Mouse (Mus musculus) heart, embryonic 11.5 days (tissue): ENCODE measurements around the gene Phldb3. TPM values are rescaled to one million over a fixed set of nuclear protein-coding genes. Genes with fewer than 3 reads are reported as not detected.
"Not testable (repeated sequence)": the region's sequence is repeated elsewhere in the genome, so short reads cannot be mapped to it uniquely, and the experiment has no call there.

Experiments used
- ATAC-seq: fragments of 200-750 bp; cut with Nextera tagmentation; replicated peaks from 2 replicates; pipeline ENCODE4 v1.8.0; 2017; ENCODE audit warnings: moderate library complexity; ENCODE audit not compliant: insufficient number of reproducible peaks, low FRiP score, low TSS enrichment
- H3K27ac ChIP-seq: fragments of 300-500 bp; sonication (generic); 2 replicates; pipeline ENCODE4 v1.5.1; 2014; ENCODE audit warnings: mild to moderate bottlenecking, low read depth, low read length
- H3K27me3 ChIP-seq: fragments of 300-500 bp; sonication (generic); 2 replicates; pipeline ENCODE4 v1.6.1; 2014; ENCODE audit warnings: mild to moderate bottlenecking, low read length, mixed read lengths; ENCODE audit not compliant: control insufficient read depth, insufficient read depth
- H3K36me3 ChIP-seq: fragments of 300-500 bp; sonication (generic); 2 replicates; pipeline ENCODE4 v1.6.1; 2014; ENCODE audit warnings: mild to moderate bottlenecking, low read length, moderate library complexity, mixed read lengths; ENCODE audit not compliant: control insufficient read depth, insufficient read depth
- H3K4me1 ChIP-seq: fragments of 300-500 bp; sonication (generic); 2 replicates; pipeline ENCODE4 v1.6.1; 2014; ENCODE audit warnings: low read length; ENCODE audit not compliant: control insufficient read depth, insufficient read depth
- H3K4me2 ChIP-seq: fragments of 300-500 bp; sonication (generic); 2 replicates; pipeline ENCODE4 v1.6.1; 2014; ENCODE audit warnings: mild to moderate bottlenecking, moderate library complexity
- H3K4me3 ChIP-seq: fragments of 300-500 bp; sonication (generic); 2 replicates; pipeline ENCODE4 v1.5.1; 2014; ENCODE audit warnings: low read depth, low read length
- H3K9ac ChIP-seq: fragments of 300-500 bp; sonication (generic); 2 replicates; pipeline ENCODE4 v1.6.1; 2014; ENCODE audit warnings: mild to moderate bottlenecking, low read depth, low read length, moderate library complexity
- H3K9me3 ChIP-seq: fragments of 300-500 bp; sonication (generic); replicated peaks from 2 replicates; pipeline ENCODE4 v1.6.1; 2016; ENCODE audit warnings: low read length; ENCODE audit not compliant: control insufficient read depth
- WGBS: fragments of 180-500 bp; shearing (Covaris S2); extraction: QIAGEN DNeasy Blood & Tissue Kit; methylation state at CpG from one replicate; pipeline ENCODE4 v1.1.7; 2014; ENCODE audit not compliant: insufficient replicate concordance; 5-methylcytosine and 5-hydroxymethylcytosine counted together
- polyA plus RNA-seq: library from polyadenylated mRNA; unstranded; fragments of >200 nt; fragmentation: Nextera tagmentation; extraction: Ambion mirVana; gene quantifications from 2 replicates; pipeline ENCODE4 v1.2.1, GENCODE M21; 2014

Gene Phldb3
- polyA plus RNA-seq, 1 experiment from 2014 or later = 0.06 TPM

- H3K4me2 ChIP-seq = peak overlapping the region; percentile 37
- H3K9ac ChIP-seq = no peak overlapping the region
- H3K9me3 ChIP-seq = no peaks in the 10 kb centered on the region
- peak overlapping the region; percentile 21 for H3K4me3 ChIP-seq
- no peaks in the 10 kb centered on the region for H3K36me3 ChIP-seq
- no peak for ATAC-seq
- H3K27me3 ChIP-seq = peaks cover 48% of the 10 kb centered on the region
- H3K4me1 ChIP-seq = peaks cover 15% of the 10 kb centered on the region; the same call in 1 of the 2 replicates
- WGBS = 5% methylated on average over 27 of the region's 27 CpGs
- H3K27ac ChIP-seq = no peak overlapping the region
These were observed 1.8 kb downstream of the Phldb3 start for GRCm38 (mm10) chr7:24612308-24612910.

DNA sequence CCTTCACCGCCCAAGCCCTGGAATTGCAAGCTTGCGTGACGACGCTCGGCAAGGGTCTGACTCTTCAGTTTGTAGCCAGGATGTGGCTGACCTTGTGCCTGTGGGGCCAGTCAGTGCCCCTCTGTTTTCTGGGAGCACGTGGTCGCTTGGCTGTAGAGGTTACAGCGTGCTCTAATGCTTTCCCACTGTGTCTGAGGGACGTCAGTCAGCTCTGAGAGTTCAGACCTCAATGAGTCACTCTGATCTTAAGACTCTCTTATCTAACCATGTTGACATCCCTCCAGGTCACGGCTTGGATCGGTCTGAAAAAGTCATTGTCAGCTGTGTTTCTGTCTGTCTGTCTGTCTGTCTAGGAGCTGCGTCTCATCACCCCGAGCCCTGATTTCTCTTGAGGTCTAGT is 4.3 kb downstream of the Phldb3 start:
- H3K27me3 ChIP-seq = peaks cover 36% of the 10 kb centered on the region
- H3K36me3 ChIP-seq = no peaks in the 10 kb centered on the region
- H3K9ac ChIP-seq = no peak overlapping the region
- H3K4me1 ChIP-seq = peaks cover 15% of the 10 kb centered on the region; the same call in 1 of the 2 replicates
- H3K27ac ChIP-seq = no peak overlapping the region
- H3K9me3 ChIP-seq = no peaks in the 10 kb centered on the region
- no peak overlapping the region for H3K4me3 ChIP-seq
- WGBS = 57% methylated on average over 13 of the region's 13 CpGs
- no peak overlapping the region for H3K4me2 ChIP-seq
- no peak for ATAC-seq

DNA sequence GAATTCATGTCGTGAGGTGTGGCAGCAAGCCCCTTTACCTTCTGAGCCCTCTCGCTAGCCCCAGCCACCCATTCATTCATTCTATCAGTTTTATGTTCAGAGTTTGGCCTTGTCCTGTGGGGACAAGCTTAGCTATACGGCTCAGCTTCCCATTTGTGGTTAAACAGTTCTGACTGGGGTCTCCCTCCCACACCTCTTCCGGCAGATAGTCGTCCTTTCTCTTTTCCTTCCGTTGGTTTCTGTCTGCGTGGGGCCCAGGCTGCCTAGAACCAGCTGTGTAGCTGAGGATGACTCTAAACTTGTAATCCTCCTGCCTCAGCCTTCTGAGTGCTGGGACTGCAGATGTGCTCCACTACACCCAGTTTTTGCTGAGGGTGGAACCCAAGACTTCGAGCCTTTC is 7.2 kb downstream of the Phldb3 start:
- Histone ChIP-seq H3K27ac (no peak overlapping the region), H3K4me3 (no peak overlapping the region), H3K4me1 (no peaks in the 10 kb centered on the region), H3K36me3 (no peaks in the 10 kb centered on the region), H3K27me3 (peaks cover 11% of the 10 kb centered on the region), H3K9me3 (peaks cover 3% of the 10 kb centered on the region; the same call in 1 of the 2 replicates), H3K4me2 (no peak overlapping the region), H3K9ac (no peak overlapping the region)
- ATAC-seq = no peak
- WGBS = 62% methylated on average over 8 of the region's 8 CpGs

DNA sequence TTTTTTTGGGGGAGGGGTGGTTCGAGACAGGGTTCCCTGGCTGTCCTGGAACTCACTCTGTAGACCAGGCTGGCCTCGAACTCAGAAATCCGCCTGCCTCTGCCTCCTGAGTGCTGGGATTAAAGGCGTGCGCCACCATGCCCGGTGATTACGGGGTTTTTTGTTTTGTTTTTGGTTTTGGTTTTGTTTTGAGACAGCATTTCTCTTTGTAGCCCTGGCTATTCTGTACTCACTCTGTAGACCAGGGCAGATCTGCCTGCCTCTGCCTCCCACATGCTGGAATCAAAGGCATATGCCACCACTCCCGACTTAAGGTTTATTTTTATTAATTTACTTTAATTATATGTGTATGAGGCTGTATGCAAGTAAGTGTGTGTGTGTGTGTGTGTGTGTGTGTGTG is 7.8 kb downstream of the Phldb3 start:
- H3K9me3 ChIP-seq, H3K36me3 ChIP-seq, H3K4me3 ChIP-seq, H3K27ac ChIP-seq, H3K27me3 ChIP-seq, H3K9ac ChIP-seq, ATAC-seq, H3K4me1 ChIP-seq, H3K4me2 ChIP-seq: not testable (repeated sequence)
- 85% methylated on average over 8 of the region's 8 CpGs for WGBS

GRCm38 (mm10) chr7:24619671-24620397 is 9.3 kb downstream of the Phldb3 start:
- H3K9ac ChIP-seq = no peak overlapping the region
- no peak overlapping the region for H3K4me2 ChIP-seq
- no peak for ATAC-seq
- peaks cover 5% of the 10 kb centered on the region; the same call in 1 of the 2 replicates for H3K9me3 ChIP-seq
- no peak overlapping the region for H3K27ac ChIP-seq
- H3K4me1 ChIP-seq = no peaks in the 10 kb centered on the region
- no peaks in the 10 kb centered on the region for H3K36me3 ChIP-seq
- peaks cover 3% of the 10 kb centered on the region; the same call in 1 of the 2 replicates for H3K27me3 ChIP-seq
- 41% methylated on average over 13 of the region's 13 CpGs for WGBS
- H3K4me3 ChIP-seq = no peak overlapping the region

- H3K27ac ChIP-seq = no peak overlapping the region
- H3K36me3 ChIP-seq = no peaks in the 10 kb centered on the region
- H3K4me1 ChIP-seq = no peaks in the 10 kb centered on the region
- no peak overlapping the region for H3K9ac ChIP-seq
- H3K27me3 ChIP-seq = peaks cover 3% of the 10 kb centered on the region; the same call in 1 of the 2 replicates
- WGBS = 72% methylated on average over 3 of the region's 3 CpGs
- no peak overlapping the region for H3K4me2 ChIP-seq
- no peak for ATAC-seq
- H3K9me3 ChIP-seq = peaks cover 5% of the 10 kb centered on the region; the same call in 1 of the 2 replicates
- H3K4me3 ChIP-seq = no peak overlapping the region
These were observed 10.6 kb downstream of the Phldb3 start for GRCm38 (mm10) chr7:24621193-24621592.

GRCm38 (mm10) chr7:24622967-24623366 is 12.4 kb downstream of the Phldb3 start:
- Histone ChIP-seq H3K27me3 (peaks cover 3% of the 10 kb centered on the region; the same call in 1 of the 2 replicates), H3K9ac (no peak overlapping the region), H3K36me3 (no peaks in the 10 kb centered on the region), H3K9me3 (peaks cover 5% of the 10 kb centered on the region; the same call in 1 of the 2 replicates), H3K4me3 (no peak overlapping the region), H3K27ac (no peak overlapping the region), H3K4me1 (no peaks in the 10 kb centered on the region), H3K4me2 (no peak overlapping the region)
- ATAC-seq = no peak
- WGBS = 80% methylated on average over 6 of the region's 6 CpGs

- no peak overlapping the region for H3K27ac ChIP-seq
These were observed 18.4 kb downstream of the Phldb3 start for GRCm38 (mm10) chr7:24628685-24629610.

More at GRCm38 (mm10) chr7:24628685-24629610, 18.4 kb downstream of the Phldb3 start:
- Histone ChIP-seq H3K9ac (peak overlapping the region; percentile 64; the same call in 1 of the 2 replicates), H3K36me3 (no peaks in the 10 kb centered on the region), H3K4me2 (peak overlapping the region; percentile 64), H3K27me3 (no peaks in the 10 kb centered on the region; the same call in 1 of the 2 replicates), H3K9me3 (no peaks in the 10 kb centered on the region), H3K4me3 (peak overlapping the region; percentile 23), H3K4me1 (no peaks in the 10 kb centered on the region)
- peak; percentile 81 for ATAC-seq
- WGBS = 12% methylated on average over 32 of the region's 33 CpGs
